Mouse (Mus musculus): ENCODE measurements at regions not wholly inside any gene's neighbourhood (a gene's known extent, or its start where the extent isn't known, plus 50 kb on each side); places are given as distances from the start of the nearest gene placed in this dataset.

DNA sequence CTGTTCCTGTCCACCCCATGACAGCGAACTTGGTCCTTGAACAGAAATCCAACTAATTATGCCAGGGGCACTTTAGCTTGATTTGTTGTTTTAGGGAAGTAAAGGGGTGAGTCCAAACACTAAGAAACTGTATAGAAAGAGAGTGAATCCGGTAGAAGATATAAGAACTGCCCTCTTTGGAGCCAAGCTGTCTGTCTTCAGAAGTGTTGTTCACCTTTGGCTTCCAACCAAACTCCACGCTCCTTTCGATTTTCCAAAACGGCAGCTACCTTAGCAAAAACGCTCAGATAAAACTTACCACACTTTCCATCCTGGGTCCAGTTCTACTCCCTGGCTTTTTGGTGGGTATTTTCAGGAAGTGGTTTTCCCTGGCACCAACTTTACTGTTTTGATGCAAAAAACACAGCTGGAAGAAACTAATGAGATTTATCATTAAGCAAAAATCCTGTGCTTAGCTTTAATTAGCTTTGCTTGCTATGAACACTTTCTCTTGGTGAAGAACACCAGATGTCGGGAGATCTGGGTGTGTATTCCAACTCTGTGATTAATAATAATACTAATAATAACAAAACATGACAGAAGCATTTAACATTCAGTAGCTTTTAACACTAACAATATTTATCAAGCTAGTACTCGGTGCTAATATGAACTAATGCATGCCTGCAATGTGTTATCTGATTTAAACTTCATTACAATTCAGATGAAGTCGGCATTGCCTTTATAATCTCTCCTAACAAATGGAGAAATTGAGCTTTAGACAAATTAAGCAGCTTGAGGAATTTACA, 365.3 kb downstream of the Ets1 start:
- in situ Hi-C loops (cut with MboI; ENCODE audit: low sequenced_read_pairs): no loop called here

DNA sequence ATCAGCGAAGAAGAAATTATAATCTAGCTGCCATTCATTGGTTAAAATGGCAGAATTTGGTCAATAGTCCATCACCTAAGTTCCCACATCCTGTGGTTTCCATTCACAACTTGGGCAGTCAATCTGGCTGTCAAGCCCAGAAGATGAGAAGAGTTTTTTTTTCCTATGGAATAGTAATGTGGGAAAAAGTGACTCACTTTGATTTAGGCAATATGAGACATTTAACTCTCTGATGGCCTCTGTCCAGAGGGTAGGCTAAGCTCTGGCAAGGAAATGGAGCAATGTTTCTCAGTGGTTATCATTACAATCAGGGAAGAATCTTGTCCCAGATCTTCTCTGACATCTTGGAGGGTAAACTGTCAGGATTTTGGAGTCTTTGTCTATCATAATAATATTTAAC, 367.9 kb downstream of the Ets1 start:
- in situ Hi-C loops (cut with MboI; ENCODE audit: low sequenced_read_pairs): no loop called here

DNA sequence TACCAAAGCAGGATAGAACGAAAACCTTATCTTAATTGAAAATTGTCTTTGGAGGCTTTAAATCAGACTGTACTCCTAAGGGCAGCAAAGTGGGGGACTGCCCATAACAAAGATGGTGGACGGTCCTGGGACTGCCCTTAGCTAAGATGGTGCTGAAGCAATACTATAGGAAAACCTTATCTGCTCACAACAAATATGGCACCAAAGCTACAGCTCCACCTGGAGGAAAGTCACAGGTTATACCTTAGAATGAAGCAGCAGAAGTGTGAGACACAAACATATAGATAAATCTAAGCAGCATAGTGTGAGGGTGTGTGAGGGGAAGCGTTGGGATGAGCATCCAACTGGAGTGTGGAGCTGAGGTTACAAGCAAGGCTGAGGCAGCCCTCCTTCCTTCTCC, 368.5 kb downstream of the Ets1 start:
- in situ Hi-C loops (cut with MboI; ENCODE audit: low sequenced_read_pairs): no loop called here

DNA sequence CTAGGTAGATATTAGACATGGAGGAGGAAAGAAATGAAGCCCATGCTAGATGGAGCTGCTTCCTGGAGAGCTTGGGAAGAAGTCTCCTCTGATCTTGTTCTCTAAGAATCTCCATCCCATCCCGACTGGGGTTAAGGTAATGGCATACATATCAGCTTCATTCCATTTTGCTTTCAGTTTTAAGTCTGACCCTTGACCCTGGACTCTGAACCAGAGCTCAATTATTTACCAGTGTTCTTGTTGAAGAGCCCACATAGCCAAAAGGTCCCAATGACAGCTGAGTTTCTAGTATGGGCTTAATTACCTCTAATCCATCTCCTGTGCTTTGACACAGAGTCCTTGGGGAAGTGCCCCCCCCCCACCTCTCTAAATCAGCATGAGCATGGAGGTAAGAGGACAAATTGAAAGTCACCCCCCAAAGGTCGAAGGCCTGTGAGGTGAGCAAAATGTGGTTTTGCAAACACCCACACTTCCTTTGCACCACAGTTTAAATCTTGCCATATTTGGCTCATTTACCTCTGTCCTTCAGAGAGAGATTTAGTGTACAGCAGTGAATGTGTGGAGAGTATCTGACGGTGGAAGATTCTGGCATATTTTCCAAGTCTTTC, 371.5 kb downstream of the Ets1 start:
- in situ Hi-C loops (cut with MboI; ENCODE audit: low sequenced_read_pairs): no loop called here

DNA sequence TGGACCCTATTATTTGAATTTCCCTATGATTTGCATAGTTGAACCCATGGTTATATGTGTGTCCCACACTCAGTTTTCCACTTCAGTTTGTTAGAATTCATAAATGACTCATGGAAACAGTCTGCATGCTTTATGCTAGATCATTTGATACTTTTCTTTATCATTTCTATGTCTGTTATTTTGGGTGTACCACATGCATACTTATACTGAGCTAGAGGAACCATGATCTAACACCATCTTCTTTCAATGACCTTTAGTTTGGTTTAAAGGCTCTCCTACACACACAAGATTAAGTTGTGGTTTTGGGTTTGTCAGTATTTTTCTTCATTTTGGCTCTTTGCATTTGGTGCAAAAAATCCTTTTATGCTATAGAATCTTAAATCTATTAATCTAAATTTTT, 375.2 kb downstream of the Ets1 start:
- in situ Hi-C loops (cut with MboI; ENCODE audit: low sequenced_read_pairs): no loop called here

DNA sequence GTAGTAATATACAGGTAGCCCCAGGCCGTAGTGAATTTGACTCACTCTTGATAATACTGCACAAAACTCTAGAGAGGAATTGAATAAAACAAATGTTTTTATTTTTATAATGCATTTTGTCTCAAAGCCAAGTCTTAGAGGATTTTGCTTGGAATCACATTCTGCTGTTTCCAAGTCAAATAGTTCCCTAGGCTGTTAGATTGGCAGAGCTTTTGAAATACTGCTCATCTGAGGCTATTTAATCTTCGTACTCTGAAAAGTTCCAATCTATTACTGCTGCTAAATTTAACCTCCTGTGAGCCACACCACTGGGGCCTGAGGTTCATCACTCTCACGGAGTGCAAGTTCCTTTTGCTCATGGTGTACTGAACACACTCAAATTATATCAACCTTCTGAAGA, 399.4 kb downstream of the Ets1 start:
- in situ Hi-C loops (cut with MboI; ENCODE audit: low sequenced_read_pairs): no loop called here

DNA sequence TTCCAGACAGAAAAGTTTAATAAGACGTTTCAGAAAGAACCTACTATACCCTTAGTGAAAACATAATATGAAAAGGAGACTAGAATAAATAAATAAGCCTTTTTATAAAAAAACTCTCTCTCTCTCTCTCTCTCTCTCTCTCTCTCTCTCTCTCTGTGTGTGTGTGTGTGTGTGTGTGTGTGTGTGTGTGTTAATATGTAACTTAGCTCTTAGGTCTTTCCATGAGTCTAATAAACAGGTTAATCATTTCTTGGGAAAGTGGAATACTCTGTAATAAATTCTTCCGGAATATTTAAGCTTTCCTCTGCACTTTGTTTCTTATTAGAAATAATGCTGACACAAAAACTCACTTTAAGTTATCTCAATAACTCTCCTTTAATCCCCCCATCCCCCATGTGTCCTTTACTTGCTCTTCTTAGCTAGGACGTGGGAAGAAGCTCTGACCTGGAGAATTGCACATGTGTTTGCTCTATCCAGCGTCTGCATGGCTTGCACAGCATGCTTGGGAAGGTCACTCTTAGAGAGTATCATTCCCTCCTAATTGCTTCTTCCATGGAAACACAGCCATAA, 403.3 kb downstream of the Ets1 start:
- in situ Hi-C loops (cut with MboI; ENCODE audit: low sequenced_read_pairs): no loop called here

DNA sequence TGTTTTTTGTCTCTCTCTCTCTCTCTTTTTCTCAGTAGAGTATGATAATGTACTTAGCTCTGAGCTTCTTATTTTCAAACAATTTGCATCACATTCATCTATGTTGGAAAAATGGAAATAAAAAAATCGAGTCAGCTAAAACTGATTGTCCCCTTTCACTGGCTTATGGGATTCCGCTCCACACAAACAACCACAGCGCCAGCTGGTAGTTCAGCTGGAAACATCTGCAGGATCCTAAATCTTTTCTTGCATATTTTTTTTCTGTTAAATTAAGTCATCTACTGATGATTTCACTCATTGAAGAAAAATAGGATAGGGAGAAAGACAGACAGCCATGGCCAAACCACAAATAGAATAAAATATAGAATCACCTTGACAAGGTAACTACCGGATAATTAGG, 414.8 kb downstream of the Ets1 start:
- in situ Hi-C loops (cut with MboI; ENCODE audit: low sequenced_read_pairs): no loop called here

DNA sequence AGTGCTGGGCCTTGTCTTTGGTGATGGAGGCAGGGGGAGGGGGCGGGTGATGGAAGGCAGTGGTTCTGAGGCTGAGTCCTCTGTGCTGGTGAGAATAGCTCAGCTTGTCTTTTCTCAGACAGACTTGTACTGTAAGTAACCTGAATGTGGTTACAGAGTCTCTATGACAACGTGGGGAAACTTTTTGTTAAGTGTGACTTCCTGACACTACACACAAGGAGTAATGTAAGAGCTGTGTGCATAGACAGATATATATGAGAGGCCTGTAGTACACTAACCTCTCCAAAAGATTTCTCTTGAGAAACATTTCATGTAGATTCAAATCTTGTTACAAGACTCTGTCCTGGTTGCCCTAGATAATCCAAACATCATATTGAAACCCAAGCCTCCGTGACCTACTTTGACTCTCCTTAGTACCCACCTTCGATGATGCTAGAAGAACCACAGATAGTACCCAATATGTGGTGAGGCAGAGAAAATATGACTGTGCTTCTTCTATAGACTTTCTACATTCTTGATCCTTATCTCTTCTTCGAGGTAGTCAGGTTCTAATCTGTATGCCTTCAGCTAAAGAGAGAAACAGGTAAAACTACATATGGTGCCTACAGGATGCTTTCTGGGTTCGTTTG, 424.7 kb downstream of the Ets1 start:
- in situ Hi-C loops (cut with MboI; ENCODE audit: low sequenced_read_pairs): no loop called here

DNA sequence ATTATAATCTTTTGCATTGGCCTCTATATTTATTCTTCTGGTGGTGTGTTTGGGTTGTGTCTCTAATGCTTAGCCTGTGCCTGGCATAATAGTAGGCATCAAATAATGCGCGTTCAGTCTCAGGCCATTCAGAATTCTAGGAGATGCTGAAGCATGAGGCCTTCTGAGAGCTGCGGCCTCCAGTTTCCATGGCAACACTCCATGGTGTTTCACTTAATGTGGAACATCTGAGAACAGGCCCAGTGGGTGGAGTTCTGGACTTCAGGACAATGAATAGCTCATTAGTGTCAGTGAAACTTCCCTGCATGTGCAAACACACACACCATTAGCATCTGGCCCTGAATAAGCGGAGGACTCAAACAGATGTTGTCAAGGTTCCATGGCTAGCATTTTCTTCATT, 426.5 kb downstream of the Ets1 start:
- in situ Hi-C loops (cut with MboI; ENCODE audit: low sequenced_read_pairs): no loop called here

DNA sequence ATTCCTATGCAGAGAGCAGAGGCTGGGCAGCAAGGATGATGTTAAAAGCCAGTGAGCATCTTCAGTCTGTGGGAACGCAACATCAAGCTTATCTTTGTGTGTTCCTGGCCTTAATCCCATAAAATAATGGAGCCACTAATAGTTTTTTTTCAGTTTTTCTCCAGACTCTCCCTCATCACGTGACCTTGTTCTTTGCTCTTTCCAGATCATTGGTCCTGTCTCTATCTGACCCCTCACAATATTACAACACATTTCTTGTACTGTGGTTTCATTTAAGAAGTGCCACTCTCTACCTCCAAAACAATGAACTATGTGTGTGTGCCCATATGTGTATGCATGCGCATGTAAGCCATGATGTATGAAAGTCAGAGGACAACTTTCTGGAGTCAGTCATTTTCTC, 429.3 kb downstream of the Ets1 start:
- in situ Hi-C loops (cut with MboI; ENCODE audit: low sequenced_read_pairs): no loop called here

DNA sequence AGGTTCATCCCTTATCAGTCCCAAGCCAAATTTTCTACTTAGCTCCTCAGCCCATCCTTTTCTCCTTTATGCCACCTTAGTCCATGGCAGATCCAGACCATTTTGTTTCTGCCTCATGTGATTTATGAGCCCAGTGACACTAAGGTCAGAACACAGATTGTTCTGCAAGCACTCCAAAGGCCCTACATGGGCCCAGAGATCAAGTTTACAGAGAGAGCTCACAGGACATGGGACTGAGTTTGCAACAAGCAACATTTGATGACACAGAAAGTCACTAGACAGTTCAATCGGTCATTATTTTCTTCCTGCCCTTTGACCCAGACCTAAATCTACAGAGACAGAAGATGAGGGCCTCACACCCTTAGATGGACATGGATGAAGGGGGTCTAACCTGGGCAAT, 431.5 kb downstream of the Ets1 start:
- in situ Hi-C loops (cut with MboI; ENCODE audit: low sequenced_read_pairs): no loop called here

DNA sequence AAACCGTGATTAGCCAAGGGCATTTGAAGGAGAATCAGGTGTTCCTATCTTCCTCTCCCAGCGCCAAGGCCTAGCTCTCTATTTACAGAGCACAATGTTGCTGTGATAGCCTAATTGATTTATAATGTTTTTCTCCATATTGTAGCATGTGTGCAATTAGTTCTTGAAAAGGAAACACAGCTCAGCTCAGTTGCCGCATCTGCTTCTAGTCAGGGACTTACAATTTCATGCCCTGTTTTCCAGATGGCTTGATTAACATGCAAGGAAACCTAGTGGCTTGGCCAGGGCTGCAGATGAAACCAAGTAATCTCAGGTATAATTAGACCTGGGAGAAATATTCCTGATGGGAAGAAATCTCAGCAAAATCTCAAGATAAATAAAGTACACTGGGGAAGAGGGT, 434.1 kb downstream of the Ets1 start:
- in situ Hi-C loops (cut with MboI; ENCODE audit: low sequenced_read_pairs): no loop called here

DNA sequence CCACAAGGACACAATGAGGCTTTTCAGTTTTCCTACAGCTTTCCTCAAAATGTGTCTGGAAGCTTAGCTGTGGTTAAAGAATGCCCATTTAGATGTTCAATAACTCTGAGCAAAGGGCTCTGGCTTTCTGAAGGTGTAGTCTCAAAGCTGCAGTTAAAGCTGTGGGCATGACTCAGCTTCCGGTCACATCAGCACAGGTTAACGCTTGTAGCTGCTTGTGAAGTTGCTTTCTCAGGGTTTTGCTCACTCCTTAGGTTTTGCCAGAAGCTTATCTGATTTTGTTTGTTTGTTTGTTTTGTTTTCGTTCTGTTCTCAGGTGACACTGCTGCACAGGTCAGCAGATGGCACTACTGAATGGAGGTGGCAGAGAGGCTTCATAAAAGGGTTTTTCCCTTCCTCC, 444.2 kb downstream of the Ets1 start:
- in situ Hi-C loops (cut with MboI; ENCODE audit: low sequenced_read_pairs): loop anchor here (25.0 kb wide), 1 partner anchor 668 kb away; no protein-coding TSS in a partner anchor

DNA sequence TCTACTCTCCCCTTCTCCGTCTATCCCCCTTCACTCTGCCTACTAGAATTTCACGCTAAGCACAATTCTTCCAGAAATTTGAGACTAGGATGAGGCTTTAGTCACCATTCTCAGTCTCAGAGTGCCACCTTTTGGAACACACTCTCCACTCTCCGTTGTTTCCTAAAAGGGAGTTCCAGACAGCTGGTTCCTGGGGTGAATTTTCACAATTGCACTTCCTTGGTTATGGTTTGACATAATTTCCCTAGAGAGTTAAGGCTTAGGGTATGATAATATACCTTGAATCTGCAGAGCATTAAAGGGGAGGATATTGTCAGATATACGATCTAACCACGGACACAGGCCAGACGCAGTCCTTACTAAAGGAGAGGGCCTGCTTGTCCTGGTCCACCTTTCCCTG, 444.8 kb downstream of the Ets1 start:
- in situ Hi-C loops (cut with MboI; ENCODE audit: low sequenced_read_pairs): loop anchor here (25.0 kb wide), 1 partner anchor 668 kb away; no protein-coding TSS in a partner anchor

DNA sequence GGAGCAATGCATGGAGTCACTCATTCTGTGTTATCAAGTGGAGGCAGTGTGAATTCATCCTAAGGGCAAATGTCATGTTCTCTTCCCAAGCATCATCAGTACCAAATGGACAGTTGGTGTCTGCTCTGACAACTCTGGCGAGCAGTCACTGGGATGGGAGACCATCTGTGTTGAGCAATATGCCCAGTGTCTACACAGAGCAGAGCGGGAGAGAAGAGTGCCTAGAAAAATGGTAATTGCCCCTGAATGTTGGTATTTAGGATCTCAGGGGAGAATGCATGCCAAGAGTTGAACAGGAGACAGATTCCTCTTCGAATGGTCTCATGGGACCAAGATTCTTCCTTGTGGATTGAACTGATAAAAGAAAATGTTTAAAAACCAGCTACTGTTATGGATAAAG, 454.0 kb downstream of the Ets1 start:
- in situ Hi-C loops (cut with MboI; ENCODE audit: low sequenced_read_pairs): loop anchor here (10.0 to 25.0 kb wide), 3 partner anchors 505 to 815 kb away; no protein-coding TSS in a partner anchor

DNA sequence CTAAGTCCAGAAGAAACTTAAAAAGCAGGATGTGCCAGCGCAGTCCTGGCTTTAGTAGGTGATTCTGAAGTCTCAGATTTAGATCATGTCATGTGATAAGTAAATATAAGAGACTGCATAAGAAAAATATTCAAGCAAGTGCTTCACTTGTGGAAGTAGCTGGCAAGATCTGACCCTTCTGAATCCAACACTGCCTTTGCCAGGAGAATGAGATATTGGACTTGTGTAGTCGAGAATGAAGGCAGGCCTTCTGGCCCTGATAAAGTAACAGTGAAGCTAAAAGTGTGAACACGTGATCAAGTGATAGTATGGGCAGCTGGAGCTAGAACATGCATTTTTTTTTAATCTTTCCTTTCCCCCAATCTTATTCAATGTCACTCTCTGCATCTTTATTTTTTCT, 455.6 kb downstream of the Ets1 start:
- in situ Hi-C loops (cut with MboI; ENCODE audit: low sequenced_read_pairs): loop anchor here (10.0 to 25.0 kb wide), 3 partner anchors 507 to 817 kb away; no protein-coding TSS in a partner anchor

DNA sequence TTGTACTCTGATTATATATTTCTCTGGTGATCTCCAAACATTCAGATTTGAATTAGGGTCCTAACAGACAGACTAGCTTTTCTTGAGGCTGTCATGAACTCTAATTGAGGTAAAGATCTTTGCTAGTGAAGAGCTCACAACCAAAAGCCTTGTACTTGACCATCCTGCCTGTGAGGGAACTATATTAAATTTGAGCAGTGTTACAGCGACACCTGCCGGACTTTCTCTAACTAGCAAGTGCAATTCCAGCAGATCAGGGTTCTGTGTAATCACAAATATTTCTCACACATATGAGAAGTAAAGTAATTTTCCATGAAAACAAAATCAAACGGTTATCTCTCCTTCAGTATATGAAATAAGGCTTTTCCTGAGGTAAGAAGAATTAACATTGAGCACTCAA, 459.6 kb downstream of the Ets1 start:
- in situ Hi-C loops (cut with MboI; ENCODE audit: low sequenced_read_pairs): loop anchor here (10.0 to 25.0 kb wide), 3 partner anchors 511 to 821 kb away; no protein-coding TSS in a partner anchor

DNA sequence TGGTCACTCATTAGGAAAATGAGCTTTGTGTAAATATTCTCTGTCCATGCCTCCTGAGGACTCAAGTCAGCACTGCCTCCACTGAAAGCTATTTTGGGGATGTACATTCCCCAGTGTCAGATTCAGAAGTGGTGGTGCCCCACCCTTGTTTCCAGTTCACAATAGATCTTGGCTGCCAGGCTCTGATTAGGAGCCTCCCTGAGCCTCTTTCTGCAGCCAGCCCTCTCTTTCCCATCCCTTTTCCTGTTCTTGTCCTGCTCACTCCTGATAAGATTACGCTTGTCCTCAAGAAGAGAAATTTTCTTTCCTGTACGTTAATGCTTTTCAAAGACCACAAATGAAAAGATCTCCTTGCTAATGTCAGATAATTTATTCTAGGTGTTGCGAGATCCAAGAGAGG, 465.2 kb downstream of the Ets1 start:
- in situ Hi-C loops (cut with MboI; ENCODE audit: low sequenced_read_pairs): no loop called here

DNA sequence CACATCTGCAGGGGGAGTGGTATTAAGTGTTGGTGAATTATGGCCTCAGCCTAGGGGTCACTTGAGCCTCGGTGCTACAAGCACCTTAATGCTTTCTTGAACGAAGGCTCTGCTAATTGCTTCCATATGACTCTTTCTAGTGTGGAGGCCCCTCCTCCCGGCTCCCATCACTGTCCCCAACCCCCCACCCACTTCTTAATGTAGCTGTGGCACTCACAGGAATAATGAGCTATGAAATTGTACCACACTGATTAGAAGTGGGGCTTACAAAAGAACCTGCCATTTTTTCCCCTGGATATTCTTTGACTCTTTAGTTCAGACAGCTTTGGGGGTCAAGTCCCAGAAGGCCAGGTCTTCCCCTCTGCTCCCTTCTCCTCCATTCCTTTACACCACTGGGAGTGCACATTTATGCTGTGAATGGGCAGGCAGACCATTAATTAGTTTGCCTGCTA, 468.6 kb downstream of the Ets1 start:
- in situ Hi-C loops (cut with MboI; ENCODE audit: low sequenced_read_pairs): no loop called here

DNA sequence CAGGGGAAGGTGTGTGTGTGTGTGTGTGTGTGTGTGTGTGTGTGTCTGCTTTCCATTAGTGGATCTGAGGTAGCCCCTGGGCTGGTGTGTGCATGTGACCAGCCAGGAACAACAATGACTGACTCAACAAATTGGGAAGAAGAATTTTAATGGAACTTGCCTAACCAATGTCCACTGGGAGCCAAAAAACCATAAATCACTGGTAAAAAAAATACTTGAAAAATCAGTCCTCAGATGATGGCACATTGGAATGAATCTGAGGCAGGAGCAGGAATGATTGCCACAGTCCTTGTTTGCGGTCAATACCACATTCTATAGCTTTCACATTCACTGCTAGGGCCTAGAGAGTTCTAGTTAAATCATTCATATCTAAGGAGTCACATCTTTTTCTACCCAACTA, 487.8 kb downstream of the Ets1 start:
- in situ Hi-C loops (cut with MboI; ENCODE audit: low sequenced_read_pairs): no loop called here

DNA sequence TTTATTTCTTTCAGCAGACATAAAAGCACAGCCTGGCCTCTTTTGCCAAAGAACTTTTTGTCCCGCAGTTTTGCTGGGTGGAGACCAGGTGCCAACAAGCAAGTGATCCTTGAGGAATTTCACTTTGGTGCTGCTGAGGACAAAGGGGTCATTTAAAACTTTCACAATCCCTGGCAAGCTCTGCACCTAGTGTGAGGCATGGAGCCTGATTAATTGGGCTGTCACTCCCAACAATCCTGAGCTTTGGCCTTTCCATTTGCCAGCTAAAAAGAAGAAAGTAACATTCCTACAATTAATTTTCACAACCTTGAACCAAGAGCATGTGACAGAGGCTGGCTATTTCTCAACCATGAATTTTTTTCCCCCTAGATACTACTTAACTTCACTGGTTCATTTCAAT, 516.2 kb downstream of the Ets1 start:
- in situ Hi-C loops (cut with MboI; ENCODE audit: low sequenced_read_pairs): no loop called here

All from CH12F3 (cell line).